Mouse (Mus musculus) MEL (cell line): ENCODE data around the gene Ywhah.

Experiments used
- CHD1 ChIP-seq: IDR thresholded peaks from 2 replicates; pipeline ENCODE4 v1.6.1; 2012; ENCODE audit warnings: low read depth, mild to moderate bottlenecking, inconsistent platforms, low read length, improper control_type of control experiment
- CHD2 ChIP-seq: IDR thresholded peaks from 2 replicates; pipeline ENCODE4 v1.6.1; 2011; ENCODE audit warnings: low read length, improper control_type of control experiment
- CTCF ChIP-seq, 3 experiments: IDR thresholded peaks in 2 of 3; conservative IDR thresholded peaks in 1 of 3; 2 replicates each; pipeline ENCODE4 v1.5.1; 2011 to 2012; ENCODE audit warnings: low read length in 3 of 3, low read depth in 2 of 3, mild to moderate bottlenecking in 2 of 3, improper control_type of control experiment in 1 of 3, inconsistent platforms in 1 of 3, mixed read lengths in 1 of 3, moderate library complexity in 1 of 3; ENCODE audit not compliant: control insufficient read depth in 1 of 3, insufficient read depth in 1 of 3, poor library complexity in 1 of 3, severe bottlenecking in 1 of 3
- ETS1 ChIP-seq: IDR thresholded peaks from 2 replicates; pipeline ENCODE4 v1.6.1; 2012; ENCODE audit warnings: low read depth, mild to moderate bottlenecking, inconsistent platforms, low read length, improper control_type of control experiment, moderate library complexity
- GATA1 ChIP-seq: IDR thresholded peaks from 2 replicates; pipeline ENCODE4 v1.6.1; 2011; ENCODE audit warnings: low read depth, low read length, improper control_type of control experiment
- MXI1 ChIP-seq: IDR thresholded peaks from 2 replicates; pipeline ENCODE4 v1.6.1; 2011; ENCODE audit warnings: mild to moderate bottlenecking, low read depth, low read length, improper control_type of control experiment
- MYB ChIP-seq: IDR thresholded peaks from 2 replicates; pipeline ENCODE4 v1.6.1; 2011; ENCODE audit warnings: mild to moderate bottlenecking, low read depth, low read length, improper control_type of control experiment
- POLR2A ChIP-seq, 2 experiments: IDR thresholded peaks; 2 replicates each; pipeline ENCODE4 v1.6.1; 2011 to 2012; ENCODE audit warnings: low read length in 2 of 2, mild to moderate bottlenecking in 2 of 2, control low read depth in 1 of 2, improper control_type of control experiment in 1 of 2, low read depth in 1 of 2, moderate library complexity in 1 of 2; ENCODE audit not compliant: control insufficient read depth in 1 of 2, insufficient read depth in 1 of 2, poor library complexity in 1 of 2
- TAL1 ChIP-seq: IDR thresholded peaks from 2 replicates; pipeline ENCODE4 v1.6.1; 2012; ENCODE audit warnings: mild to moderate bottlenecking, inconsistent platforms, low read length, moderate library complexity, mixed read lengths
- USF1 ChIP-seq: IDR thresholded peaks from 2 replicates; pipeline ENCODE4 v1.6.1; 2014; ENCODE audit warnings: low read depth, mild to moderate bottlenecking, inconsistent platforms, low read length, improper control_type of control experiment, moderate library complexity
- ZKSCAN1 ChIP-seq: IDR thresholded peaks from 2 replicates; pipeline ENCODE4 v1.6.1; 2012; ENCODE audit warnings: low read depth, mild to moderate bottlenecking, inconsistent platforms, low read length, improper control_type of control experiment, moderate library complexity
- ZNF384 ChIP-seq: IDR thresholded peaks from 2 replicates; pipeline ENCODE4 v1.6.1; 2012; ENCODE audit warnings: low read depth, mild to moderate bottlenecking, inconsistent platforms, low read length, improper control_type of control experiment

DNA sequence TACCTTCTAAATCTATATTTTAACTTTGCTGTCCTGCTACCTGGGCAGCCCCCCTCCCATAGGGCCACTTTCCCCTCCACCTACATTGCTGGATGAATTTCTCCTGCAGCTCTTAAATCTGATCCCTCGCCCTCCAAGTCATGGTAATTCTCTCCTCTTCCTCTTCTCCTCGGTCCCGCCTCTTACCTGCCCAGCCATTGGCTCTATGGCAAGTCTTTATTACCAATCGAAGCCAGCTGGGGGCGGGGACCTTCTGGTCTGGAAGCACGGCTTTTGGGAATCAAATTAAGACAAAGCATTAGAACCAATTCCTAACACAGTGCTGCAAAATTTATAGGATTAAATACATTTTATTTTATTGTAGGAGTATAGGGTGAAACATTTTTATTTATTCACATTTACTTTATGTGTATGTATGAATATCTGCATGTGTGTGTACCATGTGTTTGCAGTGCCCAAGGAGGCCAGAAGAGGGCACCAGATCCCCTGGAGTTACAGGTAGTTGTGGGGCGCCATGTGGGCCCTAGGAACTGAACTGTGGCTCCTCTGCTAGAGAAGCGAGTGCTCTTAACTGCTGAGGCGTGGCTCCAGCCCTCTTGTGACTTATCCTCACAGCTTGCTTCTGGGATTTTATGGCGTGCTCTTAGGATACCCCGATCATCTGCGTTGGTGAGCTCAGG, 26.2 kb downstream of the Ywhah start:
- TF ChIP-seq CTCF (IDR thresholded peaks at IDR 0.05 in 2 of 3, conservative IDR thresholded peaks at IDR 0.05 in 1 of 3; ENCODE audit: control insufficient read depth in 1 of 3, insufficient read depth in 1 of 3, low read depth in 2 of 3, low read length in 3 of 3, poor library complexity in 1 of 3, severe bottlenecking in 1 of 3) (peak; percentile 28 to 45 (median 38)), CHD2 (no peak), CHD1 (no peak), ETS1 (no peak), MYB (no peak), MXI1 (no peak), TAL1 (no peak), ZKSCAN1 (no peak), POLR2A (IDR thresholded peaks at IDR 0.05; ENCODE audit: control insufficient read depth in 1 of 2, insufficient read depth in 1 of 2, low read depth in 1 of 2, low read length in 2 of 2, poor library complexity in 1 of 2) (no peak), GATA1 (no peak), ZNF384 (no peak), USF1 (no peak)
